Mouse (Mus musculus) right cerebral cortex, adult 18-20 months (tissue): Measurements from ENCODE around the gene Morn2.

Experiments
- DNase-seq: peaks from one replicate; pipeline ENCODE4 v3.0.0; 2022; ENCODE audit warnings: mixed read lengths

The Morn2 gene

DNA sequence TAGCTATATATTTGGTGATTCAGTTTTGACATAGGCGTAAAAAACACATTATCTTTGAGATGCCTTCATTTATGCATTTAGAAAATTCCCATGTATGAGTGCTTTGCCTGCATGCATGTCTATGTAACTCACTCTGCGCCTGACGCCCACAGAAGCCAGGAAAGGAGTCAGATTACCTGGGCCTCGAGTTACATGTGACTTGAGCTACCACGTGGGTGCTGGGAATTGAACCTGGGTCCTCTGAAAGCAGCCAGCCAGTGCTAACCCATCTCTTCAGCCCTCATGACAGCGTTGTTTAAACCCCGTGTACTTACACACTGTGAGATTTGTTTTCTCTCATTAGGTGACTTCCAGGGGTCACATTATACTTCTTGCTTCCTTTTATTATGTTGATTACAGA is 34.5 kb downstream of the Morn2 start:
- DNase-seq = no peak

DNA sequence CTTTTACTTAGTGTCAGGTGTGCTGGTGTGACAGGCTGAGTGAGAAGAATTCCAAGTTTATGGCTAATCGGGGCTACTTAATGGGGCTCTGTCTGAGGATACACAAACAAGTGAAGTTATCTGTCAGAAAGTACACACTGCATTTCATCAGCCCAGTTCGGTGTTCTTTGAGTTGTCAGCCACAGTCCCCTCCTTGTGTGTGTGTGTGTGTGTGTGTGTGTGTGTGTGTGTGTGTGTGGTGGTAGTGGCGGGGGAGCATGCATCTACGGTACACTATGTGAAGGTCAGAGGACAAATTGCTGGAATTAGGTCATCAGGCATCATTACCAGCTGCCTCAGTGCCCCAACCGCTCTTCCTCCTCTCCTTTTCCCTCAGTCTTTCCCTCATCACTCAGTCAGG is 35.5 kb downstream of the Morn2 start:
- DNase-seq = no peak

DNA sequence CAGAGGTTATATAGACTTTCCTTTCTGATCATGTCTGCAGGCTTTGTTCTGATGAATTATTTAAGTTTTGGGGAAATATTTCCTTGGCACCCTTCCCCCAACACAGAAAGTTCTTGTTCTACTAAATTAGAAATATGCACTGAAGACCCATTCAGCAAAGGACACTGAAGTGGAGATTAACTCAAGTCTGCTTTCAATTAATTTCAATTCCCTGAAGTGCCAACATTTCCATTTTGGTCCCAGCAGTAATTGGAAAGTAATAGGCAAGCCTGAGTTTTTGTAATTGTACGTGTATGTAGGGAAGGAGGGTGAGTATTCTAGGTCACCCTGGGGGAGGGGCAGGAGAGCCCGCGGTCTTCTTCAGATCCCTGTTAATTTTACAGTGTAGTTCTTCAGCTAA is 36.4 kb downstream of the Morn2 start:
- DNase-seq = no peak

- DNase-seq = no peak
These were observed 42.4 kb downstream of the Morn2 start for GRCm38 (mm10) chr17:80332386-80332785.

- no peak for DNase-seq
These were observed 55.3 kb downstream of the Morn2 start for GRCm38 (mm10) chr17:80345277-80345676.

- DNase-seq = no peak
These were observed 56.7 kb downstream of the Morn2 start for GRCm38 (mm10) chr17:80346591-80347125.
